Mouse (Mus musculus) embryo, embryonic 9.5 days (tissue): ENCODE results near the gene Spns3.

Source experiments
- DNase-seq: peaks from one replicate; pipeline ENCODE4 v3.0.0-alpha.2; 2017; ENCODE audit errors: extremely low spot score

Spns3 gene

GRCm38 (mm10) chr11:72484549-72484948 is 65.8 kb downstream of the Spns3 start:
- DNase-seq: no peak

- DNase-seq: no peak
Measured at GRCm38 (mm10) chr11:72481952-72482351, 68.4 kb downstream of the Spns3 start.

- no peak for DNase-seq
Measured at GRCm38 (mm10) chr11:72481313-72481712, 69.0 kb downstream of the Spns3 start.

GRCm38 (mm10) chr11:72479499-72479898 is 70.8 kb downstream of the Spns3 start:
- no peak for DNase-seq

GRCm38 (mm10) chr11:72478228-72478627 is 72.1 kb downstream of the Spns3 start:
- no peak for DNase-seq

- DNase-seq: no peak
Measured at GRCm38 (mm10) chr11:72477653-72478052, 72.7 kb downstream of the Spns3 start.

- DNase-seq: no peak
Measured at GRCm38 (mm10) chr11:72477182-72477581, 73.1 kb downstream of the Spns3 start.

- no peak for DNase-seq
Measured at GRCm38 (mm10) chr11:72476074-72476625, 74.2 kb downstream of the Spns3 start.

GRCm38 (mm10) chr11:72475408-72475807 is 74.9 kb downstream of the Spns3 start:
- DNase-seq: no peak

GRCm38 (mm10) chr11:72474926-72475325 is 75.4 kb downstream of the Spns3 start:
- DNase-seq: no peak

GRCm38 (mm10) chr11:72473540-72473939 is 76.8 kb downstream of the Spns3 start:
- no peak for DNase-seq

GRCm38 (mm10) chr11:72471381-72471780 is 78.9 kb downstream of the Spns3 start:
- DNase-seq: no peak

- DNase-seq: no peak
Measured at GRCm38 (mm10) chr11:72470004-72470403, 80.3 kb downstream of the Spns3 start.

GRCm38 (mm10) chr11:72469217-72469616 is 81.1 kb downstream of the Spns3 start:
- DNase-seq: no peak

GRCm38 (mm10) chr11:72468525-72468924 is 81.8 kb downstream of the Spns3 start:
- no peak for DNase-seq

- DNase-seq: no peak
Measured at GRCm38 (mm10) chr11:72466694-72467507, 83.4 kb downstream of the Spns3 start.

- no peak for DNase-seq
Measured at GRCm38 (mm10) chr11:72465978-72466693, 84.2 kb downstream of the Spns3 start.

GRCm38 (mm10) chr11:72464821-72465220 is 85.5 kb downstream of the Spns3 start:
- no peak for DNase-seq

- DNase-seq: no peak
Measured at GRCm38 (mm10) chr11:72461500-72461981, 88.8 kb downstream of the Spns3 start.

- DNase-seq: no peak
Measured at GRCm38 (mm10) chr11:72458502-72458901, 91.8 kb downstream of the Spns3 start.

- no peak for DNase-seq
Measured at GRCm38 (mm10) chr11:72457995-72458496, 92.3 kb downstream of the Spns3 start.

- no peak for DNase-seq
Measured at GRCm38 (mm10) chr11:72455694-72456093, 94.6 kb downstream of the Spns3 start.
